11 mouse cellular contexts compared by ENCODE assay signal in the genomic region with DNA sequence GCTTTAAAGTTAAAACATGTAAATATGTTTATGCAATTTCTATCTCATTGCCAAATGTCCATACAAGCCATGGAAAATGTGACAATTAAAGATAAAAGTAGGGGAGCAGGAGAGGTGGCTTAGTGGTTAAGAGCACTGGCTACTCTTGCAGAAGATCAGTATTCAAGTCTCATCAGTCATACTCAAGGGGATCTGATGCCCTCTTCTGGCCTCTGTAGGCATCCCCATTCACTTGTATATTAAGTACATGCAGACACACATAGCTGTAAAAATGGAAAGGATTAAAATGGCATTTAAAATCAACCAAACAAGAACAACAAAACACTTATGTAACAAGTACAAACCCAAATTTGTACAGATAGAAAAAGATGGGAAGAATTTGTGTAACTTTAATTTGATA. TPM values are rescaled to one million over a fixed set of nuclear protein-coding genes. Genes with fewer than 3 reads are reported as not detected.
DNase-seq lines count a peak whose midpoint lies in the region; ATAC-seq and TF ChIP-seq lines count a peak whose summit lies in the region.
"Had no signal": no experiment of that assay in that cellular context is flagged by ENCODE, and none has a peak within 500 bp of the region (broad histone marks: within the 10 kb centered on the region; RNA-seq: fewer than 3 reads in every experiment).

No protein-coding gene starts in this region.

- no peaks in the 10 kb centered on the region for H3K9me3 ChIP-seq in hindbrain, postnatal 0 days (ENCODE audit: low read length)
- H3K9me3 ChIP-seq in hindbrain, embryonic 14.5 days (ENCODE audit: control insufficient read depth, low read length) = no peaks in the 10 kb centered on the region
- H3K9me3 ChIP-seq: heart, embryonic 15.5 days; stomach, embryonic 15.5 days had no signal

- no peak overlapping the region for H3K9ac ChIP-seq in hindbrain, postnatal 0 days (replicated peaks; ENCODE audit: low read length)
- no peak overlapping the region for H3K9ac ChIP-seq in hindbrain, embryonic 14.5 days
- H3K9ac ChIP-seq: heart, embryonic 15.5 days; stomach, embryonic 15.5 days had no signal

- H3K27me3 ChIP-seq in hindbrain, postnatal 0 days (ENCODE audit: insufficient read depth, low read length) = no peaks in the 10 kb centered on the region
- no peaks in the 10 kb centered on the region for H3K27me3 ChIP-seq in hindbrain, embryonic 14.5 days (ENCODE audit: control insufficient read depth, insufficient read depth, low read length)
- H3K27me3 ChIP-seq: heart, embryonic 15.5 days; stomach, embryonic 15.5 days had no signal

- H3K4me2 ChIP-seq in hindbrain, postnatal 0 days (ENCODE audit: low read depth, low read length) = no peak overlapping the region
- H3K4me2 ChIP-seq in hindbrain, embryonic 14.5 days (replicated peaks) = no peak overlapping the region
- H3K4me2 ChIP-seq: heart, embryonic 15.5 days; stomach, embryonic 15.5 days had no signal

- no peak for DNase-seq in hindbrain, postnatal 0 days (ENCODE audit: low spot score)
- no peak for DNase-seq in hindbrain, embryonic 14.5 days (ENCODE audit: low spot score)
- DNase-seq in retina, postnatal 1 day = peak; percentile 3
- DNase-seq in retina, embryonic 14.5 days (ENCODE audit: low spot score) = no peak
- DNase-seq in T-cell, adult 2 months (ENCODE audit: low spot score) = peak; percentile 2
- DNase-seq in thymus, postnatal 4 days = peak; percentile 18
- no peak for DNase-seq in layer of hippocampus, postnatal 36 days

- H3K27ac ChIP-seq in hindbrain, postnatal 0 days = no peak overlapping the region
- no peak overlapping the region for H3K27ac ChIP-seq in hindbrain, embryonic 14.5 days
- H3K27ac ChIP-seq: heart, embryonic 15.5 days; stomach, embryonic 15.5 days had no signal

- no peaks in the 10 kb centered on the region for H3K4me1 ChIP-seq in hindbrain, postnatal 0 days (ENCODE audit: insufficient read depth, low read length)
- H3K4me1 ChIP-seq in hindbrain, embryonic 14.5 days (replicated peaks; ENCODE audit: control insufficient read depth, insufficient read depth, low read length) = no peaks in the 10 kb centered on the region
- H3K4me1 ChIP-seq: heart, embryonic 15.5 days; stomach, embryonic 15.5 days had no signal

- H3K36me3 ChIP-seq in hindbrain, postnatal 0 days (ENCODE audit: insufficient read depth, low read length) = no peaks in the 10 kb centered on the region
- H3K36me3 ChIP-seq in hindbrain, embryonic 14.5 days (replicated peaks; ENCODE audit: control insufficient read depth, insufficient read depth) = no peaks in the 10 kb centered on the region
- H3K36me3 ChIP-seq: heart, embryonic 15.5 days; stomach, embryonic 15.5 days had no signal

- no peak overlapping the region for H3K4me3 ChIP-seq in hindbrain, postnatal 0 days (ENCODE audit: low read length)
- H3K4me3 ChIP-seq in hindbrain, embryonic 14.5 days (replicated peaks; ENCODE audit: low read length) = no peak overlapping the region
- H3K4me3 ChIP-seq: heart, embryonic 15.5 days; myocyte; stomach, embryonic 15.5 days had no signal

- peak; percentile 24; the same call in 1 of the 2 replicates for TF ChIP-seq CTCF in hindbrain, postnatal 0 days (IDR thresholded peaks at IDR 0.05; ENCODE audit: low read depth)

- ATAC-seq in hindbrain, postnatal 0 days = no peak
- no peak for ATAC-seq in hindbrain, embryonic 14.5 days (ENCODE audit: low FRiP score)
- ATAC-seq: intestine, embryonic 16.5 days had no signal

RNA-seq across cellular contexts. Expression of a gene that starts 54.2 kb away (rescaled TPM):
- 83.4 and 122 TPM in 2 replicates for total RNA-seq in hindbrain, postnatal 0 days (2014; rRNA removed)
- polyA plus RNA-seq in hindbrain, postnatal 0 days (2015; fragmentation: Nextera tagmentation; extraction: Ambion mirVana) = 25.0 and 26.8 TPM in 2 replicates
- 52.9 and 58.3 TPM in 2 replicates for polyA plus RNA-seq in hindbrain, embryonic 14.5 days (2014; fragmentation: Nextera tagmentation; extraction: Ambion mirVana)
- 100 to 1,000 TPM; 145 to 164 TPM for total RNA-seq in layer of hippocampus, postnatal 36 days (2021)

Comparison
In these comparisons a context has a peak if more than half of its experiments do, and no peak if none do; other contexts are left out.
1. DNase-seq: peak in retina, postnatal 1 day (single experiment), T-cell, adult 2 months (single experiment) and thymus, postnatal 4 days (single experiment); none in hindbrain, postnatal 0 days (single experiment), hindbrain, embryonic 14.5 days (single experiment), retina, embryonic 14.5 days (single experiment) and layer of hippocampus, postnatal 36 days (0 of 2).